Mouse (Mus musculus): ENCODE measurements around the gene Fuca1.

- TF ChIP-seq CTCF (IDR thresholded peaks at IDR 0.05; ENCODE audit: borderline replicate concordance, extremely low read depth, insufficient read depth, insufficient read length) (no peak), POLR2A (IDR thresholded peaks at IDR 0.05; ENCODE audit: borderline replicate concordance, extremely low read depth, insufficient read depth, insufficient read length, poor library complexity, severe bottlenecking) (no peak)
These were observed 9.0 kb upstream of the Fuca1 start for GRCm38 (mm10) chr4:135911531-135911930.
